Mouse (Mus musculus) MEL-GATA-1-ER (cell line): Measurements from ENCODE around the gene Anapc11.
"Not testable (repeated sequence)": the region's sequence is repeated elsewhere in the genome, so short reads cannot be mapped to it uniquely, and the experiment has no call there.

Experiments
- DNase-seq: peaks from one replicate; pipeline ENCODE4 v3.0.0-alpha.2; 2012; ENCODE audit warnings: low read depth; ENCODE audit errors: extremely low read depth

Anapc11 gene

DNA sequence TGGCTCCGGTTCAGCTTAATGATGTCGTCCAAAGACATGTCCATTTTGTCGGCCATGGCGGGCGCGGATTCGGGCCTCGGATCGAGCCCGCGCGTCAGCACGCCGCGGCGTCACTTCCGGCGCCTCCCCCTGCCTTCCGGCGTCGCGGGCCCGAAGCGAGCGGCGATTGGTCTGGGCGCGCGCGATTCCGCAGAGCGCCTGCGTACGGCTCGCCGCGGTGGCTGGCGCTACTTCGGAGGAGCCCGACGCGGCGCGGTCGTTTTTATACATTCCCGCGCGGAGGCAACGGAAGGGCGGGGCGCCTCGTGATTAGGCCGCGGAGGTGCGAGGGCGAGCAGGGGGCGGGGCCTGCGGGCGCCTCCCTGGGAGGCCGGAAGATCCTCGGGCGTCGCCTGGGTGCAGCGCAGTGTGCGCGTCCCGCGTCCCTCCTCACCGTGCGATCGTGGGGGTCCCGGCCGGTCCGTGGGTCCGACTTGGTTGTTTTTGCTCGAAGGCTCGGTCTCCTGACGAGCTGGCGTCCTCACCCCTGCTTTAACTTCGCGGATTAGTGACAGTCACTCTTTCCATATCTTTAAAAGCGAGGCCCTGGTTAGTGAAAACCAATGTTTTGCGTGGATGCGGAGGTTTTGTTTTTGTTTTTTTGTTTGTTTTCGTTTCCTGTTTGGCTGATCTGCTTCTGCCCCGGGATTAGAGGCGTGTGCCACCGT is at the start of gene Anapc11, which contains the start of gene Alyref:
Gene Anapc11, plus strand, starts transcription at position 139 of the 707 bp plus-strand sequence.
Gene Alyref, minus strand, starts transcription at position 83 of the 707 bp plus-strand sequence.
- DNase-seq = peak; percentile 78

DNA sequence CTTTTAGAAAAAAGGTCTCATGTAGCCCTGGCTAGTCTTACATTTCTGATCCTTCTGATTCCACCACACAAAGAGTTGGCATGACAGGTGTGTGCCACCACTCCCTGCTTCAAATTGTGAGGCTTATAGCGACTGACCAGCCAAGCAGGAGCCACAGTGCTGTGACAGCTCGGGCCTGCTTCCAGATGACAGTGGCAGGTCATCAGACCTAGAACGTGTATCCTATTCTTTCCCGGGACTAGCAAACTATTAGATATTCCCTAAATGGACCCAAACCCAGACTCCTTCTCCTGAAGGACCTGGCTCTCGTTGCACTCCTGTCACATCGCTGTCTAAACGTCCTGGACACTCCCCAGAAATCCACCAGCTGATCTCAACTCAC is 49.4 kb upstream of the Anapc11 start:
- DNase-seq = no peak

DNA sequence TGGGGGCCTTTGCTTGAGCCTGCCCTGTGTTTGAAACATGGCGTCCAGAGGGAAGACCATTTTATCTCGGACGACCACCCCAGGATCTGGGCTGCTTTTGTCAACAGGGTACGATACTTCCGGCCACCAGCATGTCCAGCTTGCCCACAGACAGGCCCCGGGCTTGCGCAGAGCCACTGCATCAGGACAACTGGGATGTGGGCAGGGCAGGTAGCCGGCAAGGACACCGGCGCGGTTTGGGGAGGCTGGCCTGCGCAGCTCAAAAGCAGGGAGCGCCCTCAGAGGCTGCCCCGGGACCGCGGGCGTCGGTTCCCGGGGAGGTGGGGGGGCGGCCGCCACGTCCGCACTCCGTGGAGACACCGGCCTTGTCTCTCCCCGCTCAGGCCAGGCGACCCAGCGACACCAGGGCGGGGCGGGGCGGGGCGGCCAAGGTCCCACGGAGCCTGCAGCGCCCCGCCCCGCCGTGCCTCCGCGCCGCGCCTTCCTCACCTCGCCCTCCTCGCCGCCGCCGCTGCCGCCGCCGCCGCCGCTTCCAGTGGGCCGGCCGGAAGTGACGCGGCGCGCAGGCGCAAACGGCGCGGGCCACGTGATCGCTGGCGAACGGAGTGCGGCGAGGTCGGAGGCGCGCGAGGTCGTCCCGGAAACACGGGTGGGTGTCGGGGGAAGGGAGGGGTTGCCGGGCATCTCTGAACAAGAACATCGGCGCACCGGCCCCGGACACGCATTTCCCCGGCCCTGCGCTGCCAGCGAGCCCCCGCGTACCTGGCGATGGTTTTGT is 48.9 kb upstream of the Anapc11 start, which contains the start of gene Mcrip1:
Gene Mcrip1, minus strand, starts transcription at position 560 of the 778 bp plus-strand sequence.
- DNase-seq = no peak

DNA sequence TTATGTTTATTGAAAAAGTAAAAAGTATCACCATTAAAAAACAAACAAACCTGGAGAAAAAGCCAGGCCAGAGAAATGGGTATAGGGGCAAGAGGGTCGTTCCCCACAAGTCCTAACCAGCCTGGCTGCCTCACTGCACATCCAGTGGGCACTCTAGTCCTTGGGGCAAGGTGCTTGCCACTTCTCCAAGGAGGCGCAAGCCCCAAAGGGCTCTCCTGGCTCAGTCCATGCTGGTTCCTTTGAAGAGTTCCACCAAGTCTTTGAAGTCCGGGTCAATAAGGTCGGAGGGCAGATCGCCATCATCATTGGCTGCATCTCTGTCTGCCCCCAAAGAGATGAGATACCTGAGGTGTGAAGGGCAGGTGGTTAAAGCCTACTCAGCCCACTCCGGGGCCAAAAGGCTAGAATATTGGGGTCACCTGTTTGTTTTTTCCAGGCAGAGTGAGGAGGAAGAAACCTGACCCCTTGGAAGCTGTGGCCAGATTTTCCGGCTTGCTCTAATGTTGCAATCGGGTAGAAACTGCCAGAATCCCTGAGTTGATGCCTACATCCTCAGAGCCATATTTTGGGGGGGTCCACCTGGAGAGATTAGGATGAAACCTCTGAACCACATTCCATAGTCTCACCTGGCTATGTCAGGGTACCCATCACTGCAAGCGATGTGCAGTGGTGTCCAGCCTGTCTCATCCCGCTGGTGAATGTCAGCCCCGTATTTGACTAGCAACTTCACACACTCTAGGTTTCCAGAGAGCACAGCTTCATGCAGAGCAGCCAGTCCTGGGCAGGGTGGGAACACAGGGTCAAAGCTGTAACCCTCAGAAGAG is 48.0 kb upstream of the Anapc11 start:
- DNase-seq = no peak

DNA sequence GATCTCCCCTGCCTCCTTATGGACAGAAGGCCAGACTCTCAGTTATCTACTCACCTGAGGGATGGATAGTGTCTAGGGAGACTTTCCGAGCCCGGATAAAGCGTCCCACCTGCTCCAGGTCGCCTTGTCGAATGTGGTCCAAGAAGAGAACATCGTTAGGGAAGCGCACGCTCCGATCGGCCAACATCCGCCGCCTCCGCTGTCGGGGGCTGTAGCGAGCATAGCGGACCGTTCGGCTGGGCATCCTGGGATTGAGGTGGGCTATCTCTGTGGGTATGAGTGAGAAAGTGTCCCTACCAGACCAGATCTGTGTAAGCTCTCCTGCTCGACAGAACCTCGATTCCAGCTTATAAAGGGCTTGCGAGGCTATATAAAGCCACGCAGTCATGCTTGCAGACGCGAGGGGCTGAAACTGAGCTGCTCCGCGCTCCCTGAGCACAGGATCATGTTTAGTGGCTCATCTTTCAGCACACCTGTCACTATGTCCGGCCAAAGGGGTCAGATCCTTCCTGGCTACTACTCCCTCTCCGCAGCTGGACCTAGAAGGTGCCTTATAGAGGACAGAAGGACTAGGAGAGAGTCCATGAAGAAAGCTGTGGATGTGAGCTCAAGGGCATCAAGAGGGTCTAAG is 47.3 kb upstream of the Anapc11 start, which contains the start of gene Ppp1r27:
Gene Ppp1r27, minus strand, starts transcription at position 323 of the 631 bp plus-strand sequence.
- DNase-seq = no peak

DNA sequence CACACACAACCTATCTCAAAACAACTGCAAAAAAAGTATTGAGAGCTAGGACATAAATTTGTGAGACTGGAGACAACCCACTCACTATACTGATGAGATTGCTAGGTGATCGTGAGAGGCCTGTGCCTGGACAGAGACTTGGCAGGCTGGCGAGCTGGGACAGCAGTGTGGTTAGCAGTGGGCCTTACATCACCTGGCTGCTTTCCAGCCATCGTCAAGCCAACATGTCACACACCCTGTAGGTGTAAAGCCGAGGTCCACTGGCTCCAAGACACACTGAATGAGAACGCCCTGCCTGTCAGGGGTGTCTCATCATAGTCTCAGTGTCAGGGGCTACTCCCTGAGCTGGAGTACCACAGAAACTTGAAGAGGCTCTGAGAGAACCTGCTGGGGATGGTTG is 45.5 kb upstream of the Anapc11 start:
- DNase-seq = no peak

DNA sequence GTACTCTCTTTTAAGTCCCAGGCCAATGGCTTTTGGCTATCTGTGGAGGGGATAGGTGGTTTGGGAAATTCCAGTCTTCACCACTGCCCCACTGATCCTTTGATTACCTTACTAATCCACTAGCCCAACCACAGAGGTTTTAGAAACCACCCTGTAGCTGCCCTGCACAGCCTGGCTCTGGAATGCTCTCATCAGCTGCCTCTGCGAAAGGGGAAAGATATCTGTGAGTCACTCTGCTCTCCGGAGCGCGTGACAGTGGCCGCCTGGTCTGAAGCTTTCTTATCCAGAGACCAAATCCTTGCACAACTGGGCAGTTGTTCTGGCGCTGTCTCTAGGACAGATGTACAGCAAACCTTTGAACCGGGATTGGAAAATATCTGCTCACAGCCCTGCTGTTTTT is 43.4 kb upstream of the Anapc11 start:
- DNase-seq = no peak

DNA sequence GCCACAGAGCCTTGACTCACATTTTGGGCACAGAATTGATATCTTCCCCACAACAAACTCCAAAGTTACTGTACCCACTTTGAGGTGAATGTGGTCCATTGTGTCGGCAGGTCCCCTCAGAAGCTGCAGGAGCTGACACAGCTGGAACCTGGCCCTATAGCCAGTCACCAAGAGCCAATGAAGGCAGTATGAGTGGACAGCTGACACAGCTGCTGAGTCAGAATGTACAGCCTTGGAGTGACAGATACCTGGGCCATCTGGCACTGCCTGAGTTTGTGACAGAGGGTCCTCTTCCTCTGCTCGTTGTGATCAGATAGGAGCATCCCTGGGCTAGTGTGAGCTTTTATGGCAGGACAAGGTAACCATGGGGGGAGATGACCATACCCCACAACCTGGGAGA is 43.0 kb upstream of the Anapc11 start:
- no peak for DNase-seq

DNA sequence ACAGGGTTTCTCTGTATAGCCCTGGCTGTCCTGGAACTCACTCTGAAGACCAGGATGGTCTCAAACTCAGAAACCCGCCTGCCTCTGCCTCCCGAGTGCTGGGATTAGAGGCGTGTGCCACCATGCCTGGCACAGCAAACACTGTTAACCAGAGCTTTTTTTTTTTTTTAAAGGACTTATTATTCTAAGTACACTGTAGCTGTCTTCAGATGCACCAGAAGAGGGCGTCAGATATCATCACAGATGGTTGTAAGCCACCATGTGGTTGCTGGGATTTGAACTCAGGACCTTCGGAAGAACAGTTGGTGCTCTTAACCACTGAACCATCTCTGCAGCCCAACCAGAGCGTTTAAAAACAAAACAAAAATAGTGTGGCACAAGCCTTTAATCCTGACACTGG is 39.4 kb upstream of the Anapc11 start:
- not testable (repeated sequence) for DNase-seq

DNA sequence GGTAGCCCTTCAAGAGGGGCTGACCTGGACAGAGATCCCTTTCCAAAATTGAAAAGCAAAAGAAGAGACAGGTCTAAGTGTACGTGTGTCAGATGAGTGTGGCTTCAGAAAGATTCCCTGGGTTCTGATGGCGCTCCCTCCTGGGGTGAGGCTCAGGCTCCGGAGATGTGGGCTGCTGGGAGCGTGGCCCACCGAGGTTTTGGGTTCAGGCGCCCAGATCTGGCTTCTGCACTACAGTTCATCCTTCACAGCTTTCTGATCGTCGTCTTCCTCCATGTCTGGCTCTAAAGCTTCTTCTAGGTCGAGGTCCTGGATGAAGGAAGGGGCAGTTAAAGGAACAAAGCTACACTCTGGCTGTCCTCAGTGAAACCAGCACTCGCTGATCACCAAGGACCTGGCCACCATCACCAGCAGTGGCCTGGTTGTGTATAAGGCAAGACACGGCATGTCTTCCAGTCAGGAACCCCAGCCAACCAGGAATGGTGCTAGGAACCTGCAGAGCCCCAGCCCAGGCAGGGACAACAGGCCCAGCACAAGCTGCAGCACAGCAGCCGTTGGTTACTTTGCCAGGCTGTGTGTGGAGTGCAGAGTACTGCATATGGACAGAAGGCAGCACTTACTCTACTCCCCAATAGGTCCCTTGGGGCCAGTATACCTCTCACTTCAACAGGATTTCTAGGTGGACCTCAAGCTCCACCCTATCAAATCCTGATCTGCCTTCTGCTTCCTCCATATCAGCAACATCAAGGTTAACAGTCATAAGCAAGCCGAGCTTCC is 37.1 kb upstream of the Anapc11 start:
- DNase-seq = no peak

DNA sequence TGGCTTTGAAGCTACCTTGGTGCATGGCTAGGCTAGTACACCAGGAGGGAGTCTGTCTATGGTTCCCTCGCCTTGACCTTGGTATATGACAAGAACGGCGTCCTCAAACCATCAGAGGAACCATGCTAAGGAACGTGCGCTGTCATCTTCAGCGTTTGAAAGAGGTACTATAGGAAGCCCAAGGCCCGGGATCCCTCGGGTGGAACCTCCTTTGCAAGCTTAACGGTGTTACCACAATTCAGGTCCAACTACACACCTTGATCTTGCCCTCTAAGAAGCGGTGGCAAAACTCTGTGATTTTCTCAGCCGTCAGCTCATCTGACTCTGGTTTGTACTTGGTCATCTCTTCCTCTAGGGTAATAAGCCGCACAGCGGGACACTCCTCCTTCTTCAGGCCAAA is 35.3 kb upstream of the Anapc11 start:
- no peak for DNase-seq

DNA sequence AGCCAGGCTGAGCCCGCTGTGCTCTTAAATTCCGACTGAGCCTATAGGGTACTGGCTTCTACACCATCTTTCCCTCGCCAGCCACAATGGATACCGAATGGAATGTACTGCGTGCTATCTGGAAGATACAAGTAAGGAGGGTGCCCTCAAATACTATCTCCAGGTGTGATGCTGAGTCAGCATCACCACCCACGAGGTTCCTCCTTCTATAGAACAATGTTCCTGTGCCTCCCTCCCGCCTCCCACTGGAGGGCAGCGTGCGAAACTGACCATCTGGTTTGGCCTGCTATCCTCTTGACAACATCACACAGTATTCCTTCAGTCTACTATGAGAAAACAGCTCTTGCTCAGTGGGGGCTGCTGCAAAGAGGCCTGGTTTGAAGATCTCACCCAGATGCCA is 33.1 kb upstream of the Anapc11 start:
- DNase-seq = no peak

DNA sequence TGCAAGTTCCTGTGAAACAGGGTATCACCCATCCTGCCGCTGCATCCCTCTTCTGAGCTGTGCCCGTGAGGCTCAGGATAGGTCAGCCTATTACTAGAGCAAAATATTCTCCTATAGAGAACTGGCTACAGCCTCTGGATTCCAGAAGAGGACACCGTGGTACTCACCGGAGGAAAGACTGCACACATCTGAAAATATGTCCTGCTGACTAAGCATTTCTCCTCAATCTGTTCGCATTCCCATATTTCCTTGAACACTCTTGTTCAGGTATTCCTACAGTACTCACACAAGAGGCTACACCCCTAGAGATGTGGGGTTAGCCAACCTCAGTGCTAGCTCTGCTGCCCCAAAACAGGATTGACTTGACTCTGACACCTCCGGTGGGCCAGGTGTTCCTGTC is 29.9 kb upstream of the Anapc11 start:
- DNase-seq = no peak

DNA sequence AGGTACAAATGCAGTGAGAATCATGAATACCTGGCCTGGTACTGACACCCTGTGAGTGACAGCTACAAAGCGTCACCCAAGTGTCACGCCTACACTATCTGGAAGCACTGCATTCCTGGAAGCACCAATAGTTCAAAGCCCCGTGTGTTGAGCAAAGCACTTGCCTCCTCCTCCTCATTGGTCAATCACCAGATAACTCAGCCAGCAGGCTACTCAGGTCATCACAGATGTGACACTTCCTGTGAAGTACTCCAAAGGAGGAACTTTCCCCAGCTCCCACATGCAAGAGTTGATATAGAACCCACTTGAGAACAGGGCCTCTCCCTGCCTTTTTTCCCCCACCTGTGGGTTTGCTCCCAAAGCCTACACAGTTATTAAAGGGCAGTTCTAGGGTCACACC is 27.1 kb upstream of the Anapc11 start:
- peak; percentile 86 for DNase-seq

DNA sequence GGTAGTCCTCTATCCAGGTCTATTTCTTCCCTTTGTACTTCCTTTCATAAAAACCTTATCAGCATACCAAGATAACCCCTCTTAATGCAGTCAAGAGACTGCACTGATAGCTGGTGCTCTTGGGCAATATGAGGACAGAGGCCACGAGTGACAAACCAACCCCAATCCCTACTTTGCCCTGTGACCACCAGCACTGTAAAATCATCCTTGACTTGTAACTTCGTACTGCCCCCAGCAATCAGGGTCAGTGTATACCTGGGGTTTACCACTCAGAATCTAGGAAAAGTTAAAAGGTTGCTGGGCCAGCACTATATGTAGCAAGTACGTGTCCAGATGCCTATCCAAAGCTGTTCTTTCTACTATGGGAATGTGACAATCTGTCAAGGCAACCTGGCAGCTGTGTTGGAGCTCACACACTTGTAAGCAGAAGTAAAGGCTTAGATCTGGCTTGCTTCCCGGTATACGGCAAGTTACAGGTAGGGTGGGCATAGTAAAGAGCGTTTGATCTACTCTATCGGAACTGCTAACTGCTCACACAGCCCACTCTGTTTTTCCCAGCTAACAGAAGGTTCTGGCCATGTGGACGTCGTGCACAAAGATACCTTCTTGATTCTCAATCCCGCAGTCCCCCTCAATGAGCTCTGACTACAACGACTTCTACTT is 26.3 kb upstream of the Anapc11 start:
- no peak for DNase-seq

DNA sequence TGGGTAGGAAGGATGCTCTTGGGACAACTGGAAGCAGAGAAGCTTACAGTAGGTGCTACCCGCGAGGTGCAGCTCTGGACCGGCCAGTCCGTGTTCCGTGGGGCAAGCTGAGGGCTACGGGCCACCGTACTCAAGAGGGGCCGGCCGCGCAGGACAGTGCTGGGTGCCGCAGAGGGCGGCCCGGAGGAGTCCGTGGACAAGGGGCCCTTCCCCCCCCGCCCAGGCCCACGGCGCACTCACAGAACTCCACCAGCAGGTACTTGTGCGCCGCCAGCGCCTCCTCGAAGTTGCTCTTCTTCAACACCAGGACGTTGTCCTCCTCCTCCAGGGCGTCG is 25.8 kb upstream of the Anapc11 start:
- no peak for DNase-seq

DNA sequence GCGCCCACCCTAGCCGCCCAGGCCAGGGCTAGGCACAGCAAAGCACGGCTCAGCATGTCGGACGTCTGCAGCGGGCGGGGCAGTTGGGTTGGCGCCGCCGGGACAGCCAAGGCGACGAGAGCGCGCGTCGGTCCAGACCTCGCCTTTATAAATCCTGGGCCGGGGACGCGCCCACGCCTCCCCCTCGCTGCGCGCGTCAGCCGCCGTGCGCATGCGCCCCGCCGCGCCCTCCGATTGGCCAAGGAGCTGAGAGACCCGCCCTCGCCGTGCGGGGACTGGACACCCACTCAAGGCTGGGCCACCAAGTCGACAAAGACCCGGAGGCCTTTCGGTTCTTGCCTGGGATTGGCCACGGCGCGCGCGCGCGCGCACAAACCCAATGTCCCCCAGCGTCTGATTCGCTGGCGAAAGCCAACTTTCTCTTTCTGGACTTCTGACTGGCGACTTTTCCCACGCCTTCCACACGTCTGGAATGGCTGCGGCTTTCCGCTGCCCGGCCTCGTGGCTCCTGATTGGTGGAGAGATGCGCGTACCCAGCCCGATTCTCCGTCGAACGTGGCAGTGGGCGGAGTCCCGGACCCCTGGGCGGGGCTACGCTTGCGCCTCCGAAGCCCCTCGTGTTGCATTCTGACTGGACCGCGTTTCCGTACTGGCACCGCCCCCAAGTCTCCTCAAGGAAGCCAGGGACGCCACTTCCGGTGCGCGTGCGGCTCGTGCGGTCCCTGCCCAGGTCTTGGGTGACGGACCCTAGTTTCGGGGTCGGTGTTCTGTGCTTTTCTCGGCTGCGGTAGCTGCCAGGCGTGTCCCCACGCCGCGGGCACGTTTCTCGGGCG is 25.3 kb upstream of the Anapc11 start, which contains the start of gene P4hb:
Gene P4hb, minus strand, starts transcription at position 502 of the 833 bp plus-strand sequence.
- peak; percentile 98 for DNase-seq

DNA sequence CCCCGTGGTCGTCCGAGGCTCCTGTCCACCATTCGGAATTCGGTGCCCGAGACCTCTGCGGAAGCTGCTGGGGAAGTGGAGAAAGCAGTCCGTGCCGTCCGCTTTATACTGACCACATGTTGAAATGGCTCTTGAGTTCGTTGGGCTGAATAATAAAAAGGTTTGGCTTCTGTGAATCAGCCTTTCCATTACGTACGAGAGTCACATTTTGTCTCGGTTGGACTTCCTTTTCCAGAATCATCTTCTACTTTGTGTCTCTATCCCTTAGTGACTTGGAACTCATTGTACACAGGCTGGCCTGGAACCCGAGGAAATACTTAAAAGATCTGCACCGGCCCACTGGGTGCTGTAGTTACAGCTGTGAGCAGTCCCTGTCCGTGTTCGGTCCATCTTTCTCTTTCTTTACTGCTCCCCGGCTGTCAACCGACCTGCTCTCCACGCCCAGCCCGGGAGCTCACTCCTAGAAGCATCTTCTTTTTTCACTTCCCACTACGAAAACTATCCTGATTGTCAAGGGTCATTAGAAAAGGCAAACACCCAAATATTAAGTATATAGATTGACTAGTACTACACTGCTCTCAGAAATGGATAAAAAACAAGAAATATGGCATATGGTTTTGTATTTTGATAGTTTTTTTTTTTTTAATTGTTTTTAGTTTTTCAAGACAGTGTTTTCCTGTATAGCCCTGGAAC is 24.5 kb upstream of the Anapc11 start:
- DNase-seq = no peak

DNA sequence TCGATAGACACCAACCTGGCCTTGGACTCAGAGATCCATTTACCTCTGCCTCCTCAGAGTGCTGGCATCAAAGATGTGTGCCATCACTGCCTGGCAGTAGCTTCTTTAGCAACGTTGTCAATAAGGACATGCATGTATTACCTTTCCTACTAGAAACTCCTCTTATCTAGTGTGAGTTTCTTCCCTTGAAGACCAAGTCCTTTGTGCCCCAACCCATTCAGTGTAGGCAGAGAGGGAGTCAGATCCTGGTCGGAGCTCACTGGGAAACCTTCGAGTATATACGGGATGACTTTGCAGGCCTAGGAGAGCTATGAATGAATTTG is 24.0 kb upstream of the Anapc11 start:
- DNase-seq = no peak
